Mouse (Mus musculus): ENCODE measurements at regions not wholly inside any gene's neighbourhood (a gene's known extent, or its start where the extent isn't known, plus 50 kb on each side); places are given as distances from the start of the nearest gene placed in this dataset.
"Not testable (repeated sequence)": the region's sequence is repeated elsewhere in the genome, so short reads cannot be mapped to it uniquely, and the experiment has no call there.

GRCm38 (mm10) chr14:36155757-36156156, 61.0 kb downstream of the 4930474N05Rik start:
- DNase-seq = no peak

GRCm38 (mm10) chr14:36156175-36156574, 61.5 kb downstream of the 4930474N05Rik start:
- DNase-seq = no peak

- no peak for DNase-seq
These were observed 89.0 kb downstream of the 4930474N05Rik start for GRCm38 (mm10) chr14:36183701-36184100.

DNA sequence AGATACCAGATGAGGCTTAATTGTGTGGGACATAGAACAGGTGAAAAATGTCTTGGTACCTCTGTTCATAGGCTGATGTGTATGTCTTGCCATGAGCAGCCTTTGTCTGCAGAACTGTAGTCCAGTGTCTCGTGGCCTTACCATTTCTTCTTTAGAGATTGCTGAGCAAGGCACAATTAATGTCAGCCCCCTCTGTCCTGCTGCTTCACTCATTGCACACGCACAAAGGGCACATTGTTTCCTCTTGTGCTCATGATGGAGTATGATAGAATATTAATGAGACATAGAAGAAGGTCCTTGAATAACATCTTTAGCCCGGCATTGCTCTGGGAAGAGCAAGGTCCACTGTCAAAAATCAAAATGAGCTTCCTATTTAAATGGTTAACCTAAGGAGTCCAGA, 101.8 kb downstream of the 4930474N05Rik start:
- no peak for DNase-seq

DNA sequence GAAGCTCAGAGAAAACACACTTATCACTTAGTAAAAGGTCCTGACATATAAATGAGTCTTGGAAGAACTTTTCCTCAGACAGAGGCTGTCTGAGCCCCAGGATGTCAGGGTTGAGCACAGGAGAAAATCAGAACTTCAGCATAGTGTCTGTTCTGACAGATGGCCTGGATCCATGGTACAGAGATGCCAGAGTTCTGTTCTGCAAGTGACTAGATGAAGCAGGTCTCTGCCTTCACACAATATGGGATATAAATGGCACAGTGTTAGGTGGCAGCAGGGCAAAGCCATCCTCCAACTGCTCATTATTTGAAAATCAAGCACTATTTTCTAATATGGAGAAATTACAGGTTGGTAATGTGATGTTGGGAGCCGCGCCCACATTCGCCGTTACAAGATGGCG, 103.7 kb downstream of the 4930474N05Rik start:
- DNase-seq = no peak

DNA sequence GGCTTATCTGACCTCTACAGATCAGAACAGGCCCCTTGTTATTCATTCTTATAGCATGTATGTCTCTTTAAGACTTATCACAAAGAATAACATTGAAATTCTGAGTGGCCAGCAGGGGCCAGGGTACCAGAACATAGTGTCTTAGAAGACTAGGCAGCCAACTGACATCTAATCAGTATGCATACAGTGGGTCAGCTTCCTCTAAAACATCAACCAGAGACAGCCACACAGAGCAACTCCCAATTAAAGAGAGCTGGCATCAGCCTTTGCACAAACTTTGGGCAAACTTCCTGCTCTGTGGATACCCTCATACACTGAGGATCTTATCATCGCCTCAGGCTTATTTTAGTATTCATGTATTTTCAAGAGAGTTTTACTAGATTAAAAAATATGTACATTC, 109.1 kb downstream of the 4930474N05Rik start:
- no peak for DNase-seq

DNA sequence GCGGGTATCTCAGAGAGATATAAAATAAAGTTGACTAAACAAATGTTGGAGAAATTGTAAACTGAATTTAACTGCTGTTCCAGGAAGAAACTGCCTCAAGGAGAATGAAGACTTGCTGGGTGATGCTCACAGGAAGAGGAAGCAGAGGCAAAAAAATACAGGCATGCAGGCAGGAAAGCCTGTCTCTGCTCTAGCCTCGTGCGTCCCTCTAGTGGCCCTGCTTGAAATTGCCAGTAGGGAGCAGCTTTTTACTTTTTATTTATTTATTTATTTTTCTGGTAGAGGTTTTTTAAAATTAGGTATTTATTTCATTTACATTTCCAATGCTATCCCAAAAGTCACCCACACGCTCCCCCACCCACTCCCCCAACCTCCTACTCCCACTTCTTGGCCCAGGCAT, 118.1 kb downstream of the 4930474N05Rik start:
- DNase-seq = peak; percentile 1 to 71

DNA sequence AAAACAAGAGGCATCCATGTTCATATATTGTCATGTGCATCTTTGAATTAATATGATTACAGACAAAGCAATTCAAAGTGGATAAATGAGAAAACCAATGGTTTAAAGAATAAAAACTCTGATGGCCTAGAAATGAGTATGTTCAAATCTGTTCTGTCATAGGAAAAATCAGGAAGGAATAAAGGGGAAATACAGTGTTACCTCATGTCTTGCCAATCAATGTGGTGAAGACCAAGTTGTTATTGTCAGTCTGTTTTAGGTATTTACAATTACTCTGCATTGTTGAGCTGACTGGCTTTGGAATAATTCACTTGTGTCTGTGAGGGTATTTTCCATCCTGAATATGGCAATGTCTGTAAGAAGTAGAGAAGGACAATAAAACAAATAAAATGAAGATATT, 151.1 kb downstream of the 4930474N05Rik start:
- DNase-seq = no peak

- no peak for DNase-seq
These were observed 167.4 kb downstream of the 4930474N05Rik start for GRCm38 (mm10) chr14:36262126-36262525.

DNA sequence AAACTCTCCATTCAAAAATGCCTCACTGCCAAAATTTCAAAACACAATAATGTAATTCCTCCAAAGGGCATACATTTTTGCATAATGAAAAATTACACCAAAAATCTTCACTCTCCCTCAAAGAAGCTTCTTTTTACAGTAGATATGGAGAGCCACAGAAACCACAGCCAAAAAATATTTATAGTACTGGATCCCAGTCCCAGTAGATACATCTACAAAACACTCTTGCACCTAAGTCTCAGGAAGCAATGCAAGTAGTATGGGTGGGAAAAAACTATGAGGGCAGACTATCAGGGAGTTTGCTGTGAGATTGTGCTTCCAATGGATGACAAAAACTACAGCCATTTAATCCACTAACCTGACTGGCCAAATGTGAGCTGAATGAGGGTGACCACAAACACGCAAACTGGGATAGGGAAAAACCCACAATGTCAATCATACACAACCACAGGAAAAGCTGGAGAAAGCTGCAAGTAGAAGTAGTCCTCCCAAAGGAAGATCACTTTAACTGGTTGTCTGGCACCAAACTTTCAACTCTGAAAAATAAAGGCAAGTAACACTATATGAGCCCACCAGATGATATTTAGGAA, 189.2 kb downstream of the 4930474N05Rik start:
- no peak for DNase-seq

DNA sequence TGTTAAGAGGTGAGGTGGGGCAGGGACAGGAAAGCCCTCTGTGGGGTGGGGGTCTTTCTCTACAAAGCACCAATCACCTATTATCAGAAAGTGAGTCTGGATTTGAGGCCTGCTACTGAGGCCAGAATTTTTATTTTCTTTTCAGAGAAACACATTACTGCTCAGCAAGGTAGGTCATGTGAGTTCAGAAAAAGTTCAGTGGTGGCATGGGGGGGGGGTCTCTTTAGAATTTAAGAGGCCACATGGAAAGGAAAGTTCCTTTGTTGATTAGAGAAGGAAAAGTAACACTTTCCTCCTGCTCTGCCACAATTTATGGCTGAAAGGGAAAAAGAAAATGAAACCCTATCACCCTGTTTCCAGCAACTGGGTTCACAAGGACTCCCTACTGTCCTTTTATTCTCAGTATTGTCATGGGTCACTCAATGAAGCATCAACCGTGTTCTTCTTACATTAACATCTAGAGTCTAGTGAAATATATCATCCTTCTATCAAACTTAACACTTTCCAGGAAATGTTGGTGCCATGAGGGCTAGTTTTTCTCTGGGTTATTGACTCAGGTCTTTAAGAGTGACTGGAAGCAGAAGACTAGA, 194.1 kb downstream of the 4930474N05Rik start:
- no peak for DNase-seq

DNA sequence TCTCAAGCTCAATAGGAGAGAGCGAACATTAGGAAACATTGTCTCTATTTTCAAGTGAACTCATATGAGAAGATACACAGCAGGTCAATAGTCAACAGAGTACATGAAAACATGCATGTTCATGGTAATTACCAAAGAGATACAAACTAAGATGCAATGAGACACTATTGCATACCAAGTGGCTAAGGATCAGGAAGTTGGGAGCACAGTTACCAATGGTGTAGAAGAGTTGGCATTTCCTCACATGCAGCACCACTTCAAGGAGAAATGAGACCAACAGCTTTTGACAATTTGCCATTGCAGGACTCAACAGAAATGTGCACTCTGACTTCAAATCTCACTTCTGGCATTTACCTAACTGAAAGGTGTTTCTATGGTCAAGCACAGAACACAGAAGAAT, 215.6 kb downstream of the 4930474N05Rik start:
- no peak for DNase-seq

DNA sequence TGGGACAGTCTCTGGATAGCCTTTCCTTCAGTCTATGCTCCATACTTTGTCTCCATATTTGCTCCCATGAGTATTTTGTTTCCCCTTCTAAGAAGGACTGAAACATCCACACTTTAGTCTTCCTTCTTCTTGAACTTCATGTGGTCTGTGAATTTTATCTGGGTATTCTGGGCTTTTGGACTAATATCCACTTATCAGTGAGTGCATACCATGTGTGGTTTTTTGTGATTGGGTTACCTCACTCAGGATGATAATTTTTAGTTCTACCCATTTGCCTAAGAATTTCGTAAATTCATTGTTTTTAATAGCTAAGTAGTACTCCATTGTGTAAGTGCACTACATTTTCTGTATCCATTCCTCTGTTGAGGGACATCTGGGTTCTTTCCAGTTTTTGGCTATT, 220.0 kb downstream of the 4930474N05Rik start:
- DNase-seq = not testable (repeated sequence)

- DNase-seq = no peak
These were observed 221.8 kb downstream of the 4930474N05Rik start for GRCm38 (mm10) chr14:36316418-36317111.

DNA sequence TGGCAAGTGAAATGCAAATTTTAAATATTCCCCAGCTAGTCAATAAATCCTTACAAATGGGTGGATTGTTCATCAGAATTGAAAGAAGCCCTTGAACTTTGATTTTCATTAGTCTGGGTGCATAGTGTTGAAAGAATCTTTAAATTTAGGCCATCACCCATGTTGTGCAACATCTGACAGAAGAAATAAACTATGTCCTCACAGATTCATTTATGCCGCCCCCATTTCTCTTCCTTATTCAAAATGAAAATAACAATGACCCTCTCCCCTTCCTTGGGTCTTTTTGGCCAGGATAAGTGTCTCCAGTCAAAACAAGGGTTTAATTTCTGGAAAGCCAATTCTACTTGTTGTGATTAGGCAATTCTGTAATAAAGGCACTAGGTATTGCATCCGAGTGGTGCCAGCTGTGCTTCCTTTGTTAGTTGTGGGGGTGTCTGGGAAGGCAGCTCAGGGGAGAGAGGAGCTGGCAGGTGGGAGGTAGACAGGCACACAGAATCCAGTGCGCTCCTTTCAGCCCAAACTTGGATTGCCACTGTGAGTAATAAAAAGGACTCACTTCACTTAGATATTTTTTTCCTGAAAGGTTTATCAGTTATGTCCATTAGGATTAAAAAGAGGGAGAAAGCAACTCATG, 233.7 kb downstream of the 4930474N05Rik start:
- no peak for DNase-seq

DNA sequence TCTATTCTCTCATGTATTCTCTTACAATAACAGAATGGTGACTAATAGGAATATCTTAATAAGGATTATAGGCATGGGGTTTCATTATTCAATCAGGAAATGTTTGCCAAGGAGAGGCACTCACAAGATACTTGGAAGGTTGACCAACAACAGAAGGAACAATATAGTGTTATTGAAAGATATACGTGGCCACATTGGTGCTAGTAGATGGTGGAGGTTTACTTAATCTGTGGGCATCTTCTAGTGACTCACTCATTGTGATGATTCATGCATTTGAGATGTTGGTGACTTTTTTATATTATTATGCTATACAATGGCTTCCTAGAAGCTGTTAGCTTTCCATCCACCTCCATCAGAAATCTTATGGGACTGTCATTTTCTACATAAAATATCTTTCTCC, 246.1 kb downstream of the 4930474N05Rik start:
- no peak for DNase-seq
